Mouse (Mus musculus) liver, embryonic 12.5 days (tissue): ENCODE measurements around the gene Tnp2. TPM values are rescaled to one million over a fixed set of nuclear protein-coding genes. Genes with fewer than 3 reads are reported as not detected.

Experiments
- ATAC-seq: fragments of 200-750 bp; cut with Nextera tagmentation; 2 replicates; pipeline ENCODE4 v1.8.0; 2017; ENCODE audit warnings: moderate number of reproducible peaks, mild to moderate bottlenecking, moderate library complexity
- H3K27ac ChIP-seq: fragments of 300-500 bp; sonication (generic); 2 replicates; pipeline ENCODE4 v1.5.1; 2016; ENCODE audit warnings: mild to moderate bottlenecking
- H3K27me3 ChIP-seq: fragments of 300-500 bp; sonication (generic); replicated peaks from 2 replicates; pipeline ENCODE4 v1.6.1; 2016; ENCODE audit warnings: mild to moderate bottlenecking, moderate library complexity
- H3K36me3 ChIP-seq: fragments of 300-500 bp; sonication (generic); 2 replicates; pipeline ENCODE4 v1.6.1; 2016; ENCODE audit warnings: mild to moderate bottlenecking, moderate library complexity
- H3K4me1 ChIP-seq: fragments of 300-500 bp; sonication (generic); 2 replicates; pipeline ENCODE4 v1.6.1; 2016
- H3K4me2 ChIP-seq: fragments of 300-500 bp; sonication (generic); 2 replicates; pipeline ENCODE4 v1.6.1; 2016; ENCODE audit warnings: mild to moderate bottlenecking, moderate library complexity
- H3K4me3 ChIP-seq: fragments of 300-500 bp; sonication (generic); 2 replicates; pipeline ENCODE4 v1.5.1; 2016; ENCODE audit warnings: mild to moderate bottlenecking, moderate library complexity
- H3K9ac ChIP-seq: fragments of 300-500 bp; sonication (generic); 2 replicates; pipeline ENCODE4 v1.6.1; 2016; ENCODE audit warnings: mild to moderate bottlenecking, moderate library complexity
- H3K9me3 ChIP-seq: fragments of 300-500 bp; sonication (generic); replicated peaks from 2 replicates; pipeline ENCODE4 v1.6.1; 2016; ENCODE audit warnings: mild to moderate bottlenecking, moderate library complexity
- WGBS: fragments of 180-500 bp; shearing (Covaris S2); methylation state at CpG from one replicate; pipeline ENCODE4 v1.1.7; 2016; ENCODE audit not compliant: insufficient replicate concordance; 5-methylcytosine and 5-hydroxymethylcytosine counted together
- polyA plus RNA-seq: library from polyadenylated mRNA; unstranded; fragments of >200 nt; fragmentation: Nextera tagmentation; extraction: Ambion mirVana; gene quantifications from 2 replicates; pipeline ENCODE4 v1.2.1, GENCODE M21; 2016

The Tnp2 gene
- not detected in 2 replicates for polyA plus RNA-seq

GRCm38 (mm10) chr16:10788271-10788670 lies at the start of gene Tnp2:
Gene Tnp2, minus strand, starts transcription at chr16:10788660.
- Histone ChIP-seq H3K4me2 (no peak within 1 kb of the TSS), H3K36me3 (no peaks in the 10 kb centered on the region), H3K9ac (no peak within 1 kb of the TSS), H3K27me3 (peaks cover 71% of the 10 kb centered on the region), H3K4me3 (no peak within 1 kb of the TSS), H3K27ac (no peak within 1 kb of the TSS), H3K9me3 (no peaks in the 10 kb centered on the region), H3K4me1 (peaks cover 32% of the 10 kb centered on the region)
- 49% methylated on average over 16 of the region's 16 CpGs for WGBS
- no peak for ATAC-seq

GRCm38 (mm10) chr16:10837903-10838302 lies 49.4 kb upstream of the Tnp2 start:
- H3K4me1 ChIP-seq = peaks cover 48% of the 10 kb centered on the region
- no peak for ATAC-seq
- H3K9me3 ChIP-seq = no peaks in the 10 kb centered on the region
- H3K27me3 ChIP-seq = no peaks in the 10 kb centered on the region; the same call in 1 of the 2 replicates
- no peak overlapping the region for H3K27ac ChIP-seq
- no peak overlapping the region for H3K4me2 ChIP-seq
- 83% methylated on average over 1 of the region's 1 CpGs for WGBS
- H3K4me3 ChIP-seq = no peak overlapping the region
- H3K9ac ChIP-seq = no peak overlapping the region
- peaks cover 16% of the 10 kb centered on the region; the same call in 1 of the 2 replicates for H3K36me3 ChIP-seq

- no peak overlapping the region for H3K27ac ChIP-seq
- peaks cover 48% of the 10 kb centered on the region for H3K4me1 ChIP-seq
- H3K4me3 ChIP-seq = no peak overlapping the region
- WGBS = 79% methylated on average over 3 of the region's 3 CpGs
- no peak for ATAC-seq
- no peak overlapping the region for H3K4me2 ChIP-seq
- no peak overlapping the region for H3K9ac ChIP-seq
- H3K9me3 ChIP-seq = no peaks in the 10 kb centered on the region
- peaks cover 16% of the 10 kb centered on the region; the same call in 1 of the 2 replicates for H3K36me3 ChIP-seq
- no peaks in the 10 kb centered on the region; the same call in 1 of the 2 replicates for H3K27me3 ChIP-seq
Observed at GRCm38 (mm10) chr16:10837250-10837649, 48.8 kb upstream of the Tnp2 start.

- Histone ChIP-seq H3K27me3 (no peaks in the 10 kb centered on the region; the same call in 1 of the 2 replicates), H3K4me2 (no peak overlapping the region), H3K9me3 (no peaks in the 10 kb centered on the region), H3K4me3 (no peak overlapping the region), H3K9ac (no peak overlapping the region), H3K36me3 (peaks cover 16% of the 10 kb centered on the region; the same call in 1 of the 2 replicates), H3K27ac (no peak overlapping the region), H3K4me1 (peaks cover 48% of the 10 kb centered on the region)
- ATAC-seq = no peak
- WGBS = 82% methylated on average over 3 of the region's 3 CpGs
Observed at GRCm38 (mm10) chr16:10836388-10836787, 47.9 kb upstream of the Tnp2 start.

- H3K4me1 ChIP-seq = peaks cover 48% of the 10 kb centered on the region
- peak within 1 kb of the TSS; percentile 86 for H3K4me3 ChIP-seq
- no peaks in the 10 kb centered on the region for H3K9me3 ChIP-seq
- H3K27ac ChIP-seq = peak within 1 kb of the TSS; percentile 91
- peak within 1 kb of the TSS; percentile 99 for H3K4me2 ChIP-seq
- H3K36me3 ChIP-seq = peaks cover 7% of the 10 kb centered on the region; the same call in 1 of the 2 replicates
- H3K9ac ChIP-seq = peak within 1 kb of the TSS; percentile 89
- no peaks in the 10 kb centered on the region; the same call in 1 of the 2 replicates for H3K27me3 ChIP-seq
- WGBS = under 1% methylated on average over 68 of the region's 69 CpGs
- peak; percentile 98 for ATAC-seq
Observed at GRCm38 (mm10) chr16:10834911-10835587, 46.6 kb upstream of the Tnp2 start, which contains the start of gene Rmi2. Gene Rmi2, plus strand, starts transcription at chr16:10835059.

- H3K27me3 ChIP-seq = no peaks in the 10 kb centered on the region; the same call in 1 of the 2 replicates
- peak overlapping the region; percentile 91; the same call in 1 of the 2 replicates for H3K27ac ChIP-seq
- no peak for ATAC-seq
- peak overlapping the region; percentile 99 for H3K4me2 ChIP-seq
- peak overlapping the region; percentile 86 for H3K4me3 ChIP-seq
- H3K36me3 ChIP-seq = peaks cover 2% of the 10 kb centered on the region; the same call in 1 of the 2 replicates
- peaks cover 48% of the 10 kb centered on the region for H3K4me1 ChIP-seq
- H3K9me3 ChIP-seq = no peaks in the 10 kb centered on the region
- WGBS = 9% methylated on average over 12 of the region's 12 CpGs
- H3K9ac ChIP-seq = peak overlapping the region; percentile 89
Observed at GRCm38 (mm10) chr16:10834542-10834910, 46.1 kb upstream of the Tnp2 start.

- H3K4me2 ChIP-seq = no peak overlapping the region
- H3K4me3 ChIP-seq = no peak overlapping the region
- 61% methylated on average over 4 of the region's 4 CpGs for WGBS
- no peak for ATAC-seq
- no peak overlapping the region for H3K9ac ChIP-seq
- H3K27ac ChIP-seq = no peak overlapping the region
- no peaks in the 10 kb centered on the region for H3K36me3 ChIP-seq
- H3K27me3 ChIP-seq = peaks cover 4% of the 10 kb centered on the region; the same call in 1 of the 2 replicates
- no peaks in the 10 kb centered on the region for H3K9me3 ChIP-seq
- H3K4me1 ChIP-seq = no peaks in the 10 kb centered on the region
Observed at GRCm38 (mm10) chr16:10828461-10828805, 40.0 kb upstream of the Tnp2 start.

GRCm38 (mm10) chr16:10827766-10828460 lies 39.5 kb upstream of the Tnp2 start:
- H3K9me3 ChIP-seq = no peaks in the 10 kb centered on the region
- no peak for ATAC-seq
- H3K27ac ChIP-seq = no peak overlapping the region
- 65% methylated on average over 7 of the region's 7 CpGs for WGBS
- no peak overlapping the region for H3K4me2 ChIP-seq
- H3K36me3 ChIP-seq = no peaks in the 10 kb centered on the region
- no peak overlapping the region for H3K9ac ChIP-seq
- H3K4me1 ChIP-seq = no peaks in the 10 kb centered on the region
- H3K4me3 ChIP-seq = no peak overlapping the region
- H3K27me3 ChIP-seq = peaks cover 4% of the 10 kb centered on the region; the same call in 1 of the 2 replicates

- Histone ChIP-seq H3K27me3 (peaks cover 4% of the 10 kb centered on the region; the same call in 1 of the 2 replicates), H3K4me1 (no peaks in the 10 kb centered on the region), H3K4me2 (no peak overlapping the region), H3K36me3 (no peaks in the 10 kb centered on the region), H3K9me3 (no peaks in the 10 kb centered on the region), H3K4me3 (no peak overlapping the region), H3K27ac (no peak overlapping the region), H3K9ac (no peak overlapping the region)
- WGBS = 75% methylated on average over 9 of the region's 9 CpGs
- ATAC-seq = no peak
Observed at GRCm38 (mm10) chr16:10827269-10827668, 38.8 kb upstream of the Tnp2 start.

- 65% methylated on average over 4 of the region's 4 CpGs for WGBS
- Histone ChIP-seq H3K27ac (no peak overlapping the region), H3K4me2 (no peak overlapping the region), H3K9me3 (no peaks in the 10 kb centered on the region), H3K9ac (no peak overlapping the region), H3K4me3 (no peak overlapping the region), H3K4me1 (no peaks in the 10 kb centered on the region), H3K27me3 (peaks cover 4% of the 10 kb centered on the region; the same call in 1 of the 2 replicates), H3K36me3 (no peaks in the 10 kb centered on the region)
- no peak for ATAC-seq
Observed at GRCm38 (mm10) chr16:10825840-10826239, 37.4 kb upstream of the Tnp2 start.

- H3K9me3 ChIP-seq = no peaks in the 10 kb centered on the region
- H3K27me3 ChIP-seq = peaks cover 8% of the 10 kb centered on the region; the same call in 1 of the 2 replicates
- 69% methylated on average over 1 of the region's 1 CpGs for WGBS
- H3K4me3 ChIP-seq = no peak overlapping the region
- no peak overlapping the region for H3K27ac ChIP-seq
- H3K4me2 ChIP-seq = no peak overlapping the region
- no peak for ATAC-seq
- no peaks in the 10 kb centered on the region for H3K36me3 ChIP-seq
- no peaks in the 10 kb centered on the region for H3K4me1 ChIP-seq
- no peak overlapping the region for H3K9ac ChIP-seq
Observed at GRCm38 (mm10) chr16:10824536-10824935, 36.1 kb upstream of the Tnp2 start.

GRCm38 (mm10) chr16:10821387-10821786 lies 32.9 kb upstream of the Tnp2 start:
- H3K9ac ChIP-seq = no peak overlapping the region
- H3K27ac ChIP-seq = no peak overlapping the region
- ATAC-seq = no peak
- no peak overlapping the region for H3K4me2 ChIP-seq
- no peaks in the 10 kb centered on the region for H3K9me3 ChIP-seq
- H3K4me3 ChIP-seq = no peak overlapping the region
- H3K27me3 ChIP-seq = peaks cover 16% of the 10 kb centered on the region; the same call in 1 of the 2 replicates
- H3K36me3 ChIP-seq = no peaks in the 10 kb centered on the region
- no peaks in the 10 kb centered on the region for H3K4me1 ChIP-seq
- WGBS = 64% methylated on average over 4 of the region's 4 CpGs
